Mouse (Mus musculus) cerebellum, adult 2 months (tissue): Measurements from ENCODE around the gene Inpp4b.

Experiments
- CTCF ChIP-seq: fragments of 200-500 bp; IDR thresholded peaks from 2 replicates; pipeline ENCODE4 v1.5.1; 2011; ENCODE audit warnings: low read depth, mild to moderate bottlenecking, control low read depth, low read length, moderate library complexity, borderline replicate concordance; ENCODE audit not compliant: insufficient read depth
- POLR2A ChIP-seq: fragments of 200-500 bp; IDR thresholded peaks from 2 replicates; pipeline ENCODE4 v1.6.1; 2011; ENCODE audit warnings: low read length, control low read depth, borderline replicate concordance; ENCODE audit not compliant: insufficient read depth

DNA sequence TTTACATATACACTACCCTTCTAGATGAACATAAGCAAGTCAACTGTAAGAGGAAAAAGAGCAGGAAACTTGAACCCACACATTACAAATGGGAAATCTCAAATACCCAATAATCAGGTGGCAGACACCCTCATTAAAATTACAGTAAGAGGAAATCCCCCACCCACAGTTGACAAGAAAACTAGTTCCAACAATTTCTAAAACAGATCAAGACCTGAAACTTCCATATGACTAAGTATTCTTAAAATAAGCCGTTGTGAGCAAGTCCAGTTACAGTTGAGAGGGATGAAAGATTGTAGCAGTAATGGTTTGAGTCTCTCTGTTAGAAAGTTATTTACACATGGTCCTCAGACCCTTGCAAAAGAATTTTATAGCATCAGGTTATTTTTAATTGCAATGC lies 480.8 kb downstream of the Inpp4b start:
- no peak for TF ChIP-seq CTCF
- TF ChIP-seq POLR2A: no peak
